Mouse (Mus musculus): ENCODE measurements at regions not wholly inside any gene's neighbourhood (a gene's known extent, or its start where the extent isn't known, plus 50 kb on each side); places are given as distances from the start of the nearest gene placed in this dataset.
"Not testable (repeated sequence)": the region's sequence is repeated elsewhere in the genome, so short reads cannot be mapped to it uniquely, and the experiment has no call there.

DNA sequence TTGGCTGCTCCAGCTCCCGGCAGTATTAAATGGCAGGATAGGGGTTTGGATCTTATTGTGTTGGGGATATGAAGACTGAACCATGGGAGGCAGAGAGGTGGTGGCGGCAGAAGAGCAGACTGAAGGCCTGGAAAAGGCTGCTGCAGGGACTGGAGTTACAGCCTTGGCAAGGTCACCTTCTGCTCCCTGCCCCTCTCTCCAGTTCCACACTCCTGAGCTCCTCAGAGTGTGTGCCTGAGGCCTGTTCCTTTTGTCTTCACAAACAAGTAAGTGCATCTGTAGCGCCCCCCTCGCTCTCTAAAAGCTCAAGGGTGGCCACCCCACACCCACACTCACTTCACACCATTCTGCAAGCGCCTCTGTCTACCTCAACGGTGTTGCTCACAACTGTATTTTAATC lies 113.0 kb downstream of the Fam43a start:
- TF ChIP-seq CTCF (IDR thresholded peaks at IDR 0.05; ENCODE audit: low read depth) = no peak
- no peak for TF ChIP-seq EP300 (optimal IDR thresholded peaks at IDR 0.05)
- Histone ChIP-seq H3K36me3 (ENCODE audit: control insufficient read depth, insufficient read depth, low read length) (no peaks in the 10 kb centered on the region), H3K9me3 (ENCODE audit: control insufficient read depth, low read length) (no peaks in the 10 kb centered on the region), H3K4me2 (replicated peaks; ENCODE audit: low read depth) (no peak overlapping the region), H3K9ac (ENCODE audit: low read length) (no peak overlapping the region), H3K4me3 (ENCODE audit: low read depth, low read length) (no peak overlapping the region), H3K27me3 (ENCODE audit: control insufficient read depth, insufficient read depth, low read length) (no peaks in the 10 kb centered on the region), H3K27ac (replicated peaks) (no peak overlapping the region), H3K4me1 (replicated peaks; ENCODE audit: control insufficient read depth, insufficient read depth) (no peaks in the 10 kb centered on the region)
- DNase-seq (ENCODE audit: low spot score) (no peak), ATAC-seq (ENCODE audit: low FRiP score, low TSS enrichment) (no peak)
- 88% methylated on average over 6 of the region's 6 CpGs for WGBS

- H3K9ac ChIP-seq (ENCODE audit: low read length); DNase-seq (ENCODE audit: low spot score); H3K4me1 ChIP-seq (replicated peaks; ENCODE audit: control insufficient read depth, insufficient read depth); H3K4me3 ChIP-seq (ENCODE audit: low read depth, low read length); ATAC-seq (ENCODE audit: low FRiP score, low TSS enrichment); H3K27ac ChIP-seq (replicated peaks); H3K9me3 ChIP-seq (ENCODE audit: control insufficient read depth, low read length); H3K4me2 ChIP-seq (replicated peaks; ENCODE audit: low read depth); H3K36me3 ChIP-seq (ENCODE audit: control insufficient read depth, insufficient read depth, low read length); H3K27me3 ChIP-seq (ENCODE audit: control insufficient read depth, insufficient read depth, low read length): not testable (repeated sequence)
Observed at GRCm38 (mm10) chr16:30717577-30717976, 118.1 kb downstream of the Fam43a start.

DNA sequence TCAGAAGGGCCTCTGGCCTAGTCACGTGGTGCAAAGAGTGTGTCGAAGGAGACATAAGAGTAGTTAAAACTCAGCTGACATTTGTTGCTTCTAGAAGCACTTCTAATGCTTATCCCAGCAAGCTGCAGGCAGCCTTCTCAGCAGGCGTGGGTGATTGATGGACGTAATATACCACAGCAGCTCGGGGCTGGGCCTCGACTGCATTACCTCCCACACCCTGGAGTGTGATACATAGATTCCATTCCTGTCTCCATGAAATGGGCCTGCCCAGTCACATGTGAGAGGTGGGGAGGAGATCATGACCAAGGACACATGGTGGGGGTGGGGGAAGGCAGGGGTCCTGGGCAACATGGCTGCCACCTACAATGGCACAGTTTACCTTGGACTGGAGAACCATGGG lies 121.3 kb downstream of the Fam43a start:
- H3K4me1 ChIP-seq (replicated peaks; ENCODE audit: control insufficient read depth, insufficient read depth) = no peaks in the 10 kb centered on the region
- TF ChIP-seq EP300 (optimal IDR thresholded peaks at IDR 0.05) = no peak
- no peak for DNase-seq (ENCODE audit: low spot score)
- no peaks in the 10 kb centered on the region for H3K27me3 ChIP-seq (ENCODE audit: control insufficient read depth, insufficient read depth, low read length)
- no peak overlapping the region for H3K4me2 ChIP-seq (replicated peaks; ENCODE audit: low read depth)
- H3K9ac ChIP-seq (ENCODE audit: low read length) = no peak overlapping the region
- no peak overlapping the region for H3K4me3 ChIP-seq (ENCODE audit: low read depth, low read length)
- 37% methylated on average over 6 of the region's 6 CpGs for WGBS
- H3K27ac ChIP-seq (replicated peaks) = no peak overlapping the region
- H3K36me3 ChIP-seq (ENCODE audit: control insufficient read depth, insufficient read depth, low read length) = no peaks in the 10 kb centered on the region
- H3K9me3 ChIP-seq (ENCODE audit: control insufficient read depth, low read length) = no peaks in the 10 kb centered on the region
- ATAC-seq (ENCODE audit: low FRiP score, low TSS enrichment) = no peak

GRCm38 (mm10) chr16:30721223-30721622 lies 121.7 kb downstream of the Fam43a start:
- H3K27ac ChIP-seq (replicated peaks) = no peak overlapping the region
- no peak overlapping the region for H3K9ac ChIP-seq (ENCODE audit: low read length)
- H3K27me3 ChIP-seq (ENCODE audit: control insufficient read depth, insufficient read depth, low read length) = no peaks in the 10 kb centered on the region
- H3K9me3 ChIP-seq (ENCODE audit: control insufficient read depth, low read length) = no peaks in the 10 kb centered on the region
- H3K4me1 ChIP-seq (replicated peaks; ENCODE audit: control insufficient read depth, insufficient read depth) = no peaks in the 10 kb centered on the region
- no peak for TF ChIP-seq CTCF (IDR thresholded peaks at IDR 0.05; ENCODE audit: low read depth)
- TF ChIP-seq EP300 (optimal IDR thresholded peaks at IDR 0.05) = no peak
- no peak overlapping the region for H3K4me2 ChIP-seq (replicated peaks; ENCODE audit: low read depth)
- no peaks in the 10 kb centered on the region for H3K36me3 ChIP-seq (ENCODE audit: control insufficient read depth, insufficient read depth, low read length)
- no peak overlapping the region for H3K4me3 ChIP-seq (ENCODE audit: low read depth, low read length)
- DNase-seq (ENCODE audit: low spot score) (no peak), ATAC-seq (ENCODE audit: low FRiP score, low TSS enrichment) (no peak)

DNA sequence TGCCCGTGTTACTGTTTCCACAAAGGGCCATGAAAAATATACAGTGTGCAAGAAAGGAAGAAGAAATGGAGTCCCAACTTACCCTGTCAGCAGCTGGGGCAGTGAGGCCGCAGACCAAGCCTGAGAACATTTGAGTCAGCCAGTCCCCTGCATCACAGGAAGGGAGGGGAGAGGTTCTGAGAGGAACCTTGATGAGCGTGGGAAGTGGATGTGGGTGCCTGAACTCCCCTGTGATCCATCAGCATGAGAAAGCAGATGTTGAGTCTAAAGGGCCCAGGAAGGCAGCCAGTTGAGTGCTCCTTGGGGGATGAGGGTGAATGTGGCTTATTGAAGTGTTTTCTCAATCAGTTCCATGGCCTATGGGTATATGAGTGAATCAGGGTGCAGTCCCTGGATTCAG lies 122.8 kb downstream of the Fam43a start:
- Histone ChIP-seq H3K4me1 (replicated peaks; ENCODE audit: control insufficient read depth, insufficient read depth) (no peaks in the 10 kb centered on the region), H3K27ac (replicated peaks) (no peak overlapping the region)
- 80% methylated on average over 3 of the region's 3 CpGs for WGBS

DNA sequence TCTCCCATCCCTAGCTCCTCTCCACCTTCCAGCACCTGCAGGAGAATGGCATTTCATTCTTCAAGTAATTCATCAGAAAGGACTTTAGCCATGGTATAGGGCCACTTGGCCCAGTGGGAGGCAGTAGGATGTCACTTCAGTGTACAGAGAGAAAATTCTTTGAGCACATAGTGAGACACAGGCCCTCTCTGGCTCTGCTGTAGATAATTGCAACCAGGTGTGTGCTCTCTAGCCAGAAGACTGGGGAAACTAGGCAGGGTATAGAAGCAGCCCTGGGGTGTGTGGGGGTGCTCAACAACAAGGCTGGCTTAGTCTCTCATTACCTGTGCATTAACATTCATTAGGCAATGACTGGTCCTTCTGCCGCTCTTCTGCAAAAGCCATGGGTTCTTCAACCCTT lies 125.1 kb downstream of the Fam43a start:
- Histone ChIP-seq H3K4me3 (ENCODE audit: low read depth, low read length) (no peak overlapping the region), H3K36me3 (ENCODE audit: control insufficient read depth, insufficient read depth, low read length) (no peaks in the 10 kb centered on the region), H3K27me3 (ENCODE audit: control insufficient read depth, insufficient read depth, low read length) (no peaks in the 10 kb centered on the region), H3K4me2 (replicated peaks; ENCODE audit: low read depth) (no peak overlapping the region), H3K9me3 (ENCODE audit: control insufficient read depth, low read length) (no peaks in the 10 kb centered on the region), H3K4me1 (replicated peaks; ENCODE audit: control insufficient read depth, insufficient read depth) (no peaks in the 10 kb centered on the region), H3K27ac (replicated peaks) (no peak overlapping the region), H3K9ac (ENCODE audit: low read length) (no peak overlapping the region)
- DNase-seq (ENCODE audit: low spot score) = no peak
- ATAC-seq (ENCODE audit: low FRiP score, low TSS enrichment) = no peak
- no peak for TF ChIP-seq CTCF (IDR thresholded peaks at IDR 0.05; ENCODE audit: low read depth)
- no peak for TF ChIP-seq EP300 (optimal IDR thresholded peaks at IDR 0.05)
- 83% methylated on average over 1 of the region's 1 CpGs for WGBS

More for the DNA sequence above, 122.8 kb downstream of the Fam43a start:
- Histone ChIP-seq H3K9me3 (ENCODE audit: control insufficient read depth, low read length) (no peaks in the 10 kb centered on the region), H3K4me2 (replicated peaks; ENCODE audit: low read depth) (no peak overlapping the region), H3K36me3 (ENCODE audit: control insufficient read depth, insufficient read depth, low read length) (no peaks in the 10 kb centered on the region), H3K4me3 (ENCODE audit: low read depth, low read length) (no peak overlapping the region), H3K9ac (ENCODE audit: low read length) (no peak overlapping the region), H3K27me3 (ENCODE audit: control insufficient read depth, insufficient read depth, low read length) (no peaks in the 10 kb centered on the region)
- ATAC-seq (ENCODE audit: low FRiP score, low TSS enrichment) (no peak), DNase-seq (ENCODE audit: low spot score) (no peak)
- TF ChIP-seq CTCF (IDR thresholded peaks at IDR 0.05; ENCODE audit: low read depth) (no peak), EP300 (optimal IDR thresholded peaks at IDR 0.05) (no peak)

Measured in stomach, postnatal 0 days (tissue).